Mouse (Mus musculus) urinary bladder, postnatal 4 days (tissue): Measurements from ENCODE around the gene Taf10.
"Not testable (repeated sequence)": the region's sequence is repeated elsewhere in the genome, so short reads cannot be mapped to it uniquely, and the experiment has no call there.

Experiments used
- DNase-seq, 2 experiments: peaks; one replicate each; pipeline ENCODE4 v3.0.0; 2021 to 2022; ENCODE audit warnings: low spot score in 2 of 2

The Taf10 gene

GRCm38 (mm10) chr7:105753281-105753680 lies 9.1 kb upstream of the Taf10 start:
- DNase-seq, result no peak

DNA sequence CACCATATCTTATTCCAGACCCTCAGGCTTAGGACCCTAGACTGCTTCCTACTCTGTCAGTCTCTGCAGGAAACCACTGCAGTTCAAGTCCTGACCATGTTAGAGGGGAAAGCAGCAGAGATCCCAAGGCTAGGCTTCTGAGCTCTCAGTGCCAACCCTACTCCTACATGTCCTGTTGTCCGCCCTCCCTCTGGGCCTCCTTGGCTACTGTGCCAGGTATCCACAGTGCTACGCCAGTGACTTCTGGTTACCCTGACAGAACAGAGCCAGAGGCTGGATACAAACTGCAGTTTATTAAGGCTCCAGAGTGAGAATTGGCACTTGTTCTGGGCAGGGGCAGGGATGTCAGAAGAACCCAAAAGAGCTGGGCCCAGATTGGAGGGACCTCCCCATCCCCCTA lies 8.6 kb upstream of the Taf10 start:
- no peak for DNase-seq

DNA sequence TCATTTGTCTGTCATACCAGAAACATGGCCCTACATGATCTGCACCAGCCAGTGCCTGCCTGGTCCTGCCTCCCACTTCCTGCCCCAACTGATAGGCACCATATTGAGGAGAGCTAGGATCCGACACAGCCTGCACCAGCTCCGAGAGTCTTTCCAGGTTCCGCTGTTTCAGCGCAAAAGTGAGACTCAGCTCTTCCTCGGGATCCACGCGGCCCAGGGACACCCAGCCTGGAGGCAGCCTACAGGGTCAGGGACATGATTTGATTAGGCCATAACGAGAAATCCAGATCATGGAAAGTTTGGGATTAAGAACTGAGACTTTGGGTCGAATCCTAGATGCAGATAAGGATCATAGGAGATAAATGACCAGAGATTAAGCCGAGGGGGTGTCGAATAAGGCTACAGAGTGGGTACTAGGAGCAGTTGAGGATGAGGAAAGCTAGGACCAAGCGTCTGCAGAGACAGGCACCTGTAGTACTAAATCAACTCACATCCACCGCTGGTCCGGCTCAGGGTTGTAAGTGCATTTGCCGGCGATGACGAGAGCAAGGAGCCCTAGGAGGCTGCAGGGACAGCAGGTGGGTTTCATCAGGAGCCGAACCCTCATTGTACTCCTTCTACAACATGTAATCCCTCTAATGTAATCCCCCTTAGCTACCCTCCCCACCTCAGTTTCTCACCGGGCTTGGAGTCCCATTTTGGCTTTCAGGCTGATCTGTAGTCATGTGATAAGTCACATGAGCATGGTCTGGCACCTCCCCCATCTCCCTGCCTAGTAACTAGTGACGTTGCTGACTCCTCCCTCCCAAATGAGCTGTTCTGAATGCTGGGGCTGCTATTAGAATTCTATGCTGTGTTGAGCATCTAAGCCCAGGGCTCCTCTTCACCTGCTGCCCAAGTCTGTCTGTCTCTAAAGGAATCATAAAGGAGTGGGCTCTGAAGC lies 7.6 kb upstream of the Taf10 start, which contains the start of gene Tpp1:
Gene Tpp1, minus strand, starts transcription at position 745 of the 943 bp plus-strand sequence.
- peak; percentile 88 to 91 for DNase-seq

GRCm38 (mm10) chr7:105747776-105748175 lies 3.6 kb upstream of the Taf10 start:
- DNase-seq, result no peak

DNA sequence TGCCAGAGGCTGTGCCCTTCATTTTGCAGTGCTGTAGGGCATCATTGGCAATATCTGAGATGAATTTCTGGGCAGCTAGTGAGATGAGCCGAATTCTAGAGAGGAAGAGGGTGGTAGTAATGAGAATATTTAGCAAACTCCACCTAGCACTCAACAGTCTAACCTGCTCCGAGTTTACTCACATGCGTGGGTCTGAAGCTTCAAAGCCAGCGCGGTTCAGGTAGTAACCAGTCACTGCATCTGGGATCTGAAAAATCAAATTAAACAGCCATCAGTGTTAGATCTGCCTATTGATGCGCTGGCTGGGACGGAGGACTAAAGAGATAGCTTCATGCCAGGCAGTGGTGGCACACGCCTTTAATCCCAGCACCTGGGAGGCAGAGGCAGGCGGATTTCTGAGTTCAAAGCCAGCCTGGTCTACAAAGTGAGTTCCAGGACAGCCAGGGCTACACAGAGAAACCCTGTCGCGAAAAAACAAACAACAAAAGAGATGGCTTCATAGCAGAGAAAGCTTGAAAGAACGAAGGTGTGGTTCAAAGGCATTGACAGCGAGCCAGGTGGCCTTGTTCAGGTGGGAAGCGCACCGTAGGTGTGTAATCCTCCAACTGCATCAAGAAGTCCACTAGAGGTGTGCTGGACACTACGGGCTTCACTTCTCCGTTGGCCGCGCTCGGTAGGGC lies 775 bp downstream of the Taf10 start:
- DNase-seq, result not testable (repeated sequence)

DNA sequence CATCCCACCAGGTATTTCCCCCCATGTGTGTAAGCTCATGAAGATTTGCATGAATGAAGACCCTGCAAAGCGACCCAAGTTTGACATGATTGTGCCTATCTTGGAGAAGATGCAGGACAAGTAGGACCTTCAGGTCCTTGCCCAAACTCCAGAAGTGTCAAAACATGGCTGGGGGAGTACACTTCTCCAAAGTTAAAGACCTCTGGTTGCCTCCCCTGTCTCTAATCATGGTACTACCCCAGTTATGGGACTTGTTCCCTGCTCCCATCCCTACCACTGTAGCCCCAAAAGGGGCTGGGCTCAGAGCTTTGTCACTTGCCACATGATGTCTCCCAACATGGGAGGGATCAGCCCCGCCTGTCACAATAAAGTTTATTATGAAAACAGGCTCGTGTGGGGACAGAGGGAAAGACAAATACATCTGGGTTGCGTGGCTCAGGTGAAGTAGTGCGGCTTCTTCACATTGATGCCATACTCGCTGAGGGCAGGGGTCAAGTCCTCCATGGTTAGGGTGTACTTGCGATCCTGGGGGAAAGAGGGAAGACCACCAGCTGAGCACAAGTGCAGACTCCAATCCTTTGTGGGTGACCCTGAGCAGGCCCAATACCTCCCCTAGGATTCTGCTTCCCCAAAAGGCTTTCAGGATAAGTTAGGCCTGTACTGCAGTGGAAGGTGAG lies 1.5 kb downstream of the Taf10 start:
- DNase-seq, result not testable (repeated sequence)

GRCm38 (mm10) chr7:105741978-105742377 lies 2.2 kb downstream of the Taf10 start:
- DNase-seq, result no peak

DNA sequence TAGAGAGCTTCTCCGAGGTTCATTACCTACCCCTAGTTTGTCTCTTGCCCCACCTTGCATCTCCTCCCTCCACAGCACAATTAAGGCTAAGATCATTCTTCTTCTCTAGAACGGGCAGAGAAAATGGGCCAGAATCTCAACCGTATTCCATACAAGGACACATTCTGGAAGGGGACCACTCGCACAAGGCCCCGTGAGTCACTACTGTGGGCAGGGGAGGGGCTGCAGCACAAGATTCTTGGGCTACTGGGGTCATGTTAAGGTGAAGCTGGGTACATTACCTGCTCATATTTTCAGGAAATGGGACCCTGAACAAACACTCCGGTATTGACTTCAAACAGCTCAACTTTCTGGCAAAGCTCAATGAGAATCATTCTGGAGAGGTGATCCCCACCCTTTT lies 3.3 kb downstream of the Taf10 start:
- peak in 1 of 2 experiments; percentile 48 for DNase-seq

DNA sequence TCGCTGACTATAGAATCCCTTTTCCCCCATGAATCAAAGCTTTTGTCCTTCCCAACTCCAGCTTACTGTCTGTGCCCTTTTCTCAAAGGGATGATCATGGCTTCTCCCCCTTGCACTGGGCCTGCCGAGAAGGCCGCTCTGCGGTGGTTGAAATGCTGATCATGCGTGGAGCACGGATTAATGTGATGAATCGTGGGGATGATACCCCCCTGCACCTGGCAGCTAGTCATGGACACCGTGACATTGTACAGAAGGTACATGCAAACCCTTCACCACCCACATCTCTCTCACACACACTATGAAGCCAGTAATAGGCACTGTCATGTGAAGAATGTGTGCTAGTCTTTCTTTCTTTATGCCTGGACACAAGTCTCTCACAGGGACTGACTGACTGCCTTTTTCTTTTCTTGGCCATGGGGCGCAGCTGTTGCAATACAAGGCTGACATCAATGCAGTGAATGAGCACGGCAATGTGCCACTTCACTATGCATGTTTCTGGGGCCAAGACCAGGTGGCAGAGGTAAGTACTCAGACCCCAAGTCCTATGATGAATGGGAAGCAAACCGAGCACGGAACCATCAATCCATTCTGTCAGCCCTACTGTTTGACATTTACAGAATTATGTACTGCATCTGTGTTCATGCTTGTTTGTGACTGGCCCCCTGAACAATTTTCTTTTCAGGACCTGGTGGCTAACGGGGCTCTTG lies 3.9 kb downstream of the Taf10 start:
- DNase-seq, result peak in 1 of 2 experiments; percentile 49

DNA sequence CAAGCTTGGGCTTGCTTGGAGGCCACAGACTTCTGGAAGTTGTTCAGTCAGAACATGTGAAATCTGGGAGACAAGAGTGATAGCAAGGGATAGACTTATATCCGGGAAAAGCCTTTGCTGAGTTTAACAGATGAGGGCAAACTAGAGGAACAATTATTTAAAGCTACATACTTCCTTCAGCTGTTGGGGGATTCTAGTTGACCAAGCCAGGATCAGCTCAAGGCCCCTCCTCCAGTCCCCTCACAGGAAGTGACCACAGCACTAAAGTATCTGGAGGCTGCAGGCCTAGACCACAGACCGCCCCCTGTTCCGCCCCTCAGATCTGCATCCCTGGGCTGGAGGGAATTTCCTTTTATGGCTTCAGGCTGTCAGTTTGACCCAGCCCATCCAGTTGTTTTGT lies 5.2 kb downstream of the Taf10 start:
- peak; percentile 75 to 81 for DNase-seq

DNA sequence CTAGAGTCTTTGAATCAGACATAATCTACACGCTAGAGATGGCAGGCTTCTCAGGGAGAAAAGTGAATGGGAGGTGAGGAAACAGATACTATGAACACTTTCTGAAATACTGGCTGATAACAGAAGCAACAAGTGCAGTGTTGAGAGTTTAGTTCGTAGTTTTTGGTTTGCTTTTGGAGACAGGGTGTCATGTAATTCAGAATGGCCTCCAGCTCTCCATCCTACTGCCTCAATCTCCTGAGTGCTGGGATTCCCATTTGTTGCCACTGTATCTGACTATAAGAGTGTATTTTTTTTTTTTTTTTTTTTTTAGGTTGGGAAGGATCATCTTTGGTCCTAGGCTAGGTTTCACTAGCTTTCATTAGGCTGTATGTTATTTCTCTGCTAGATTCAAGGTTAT lies 5.9 kb downstream of the Taf10 start:
- DNase-seq, result no peak

GRCm38 (mm10) chr7:105737648-105738047 lies 6.5 kb downstream of the Taf10 start:
- DNase-seq, result no peak

DNA sequence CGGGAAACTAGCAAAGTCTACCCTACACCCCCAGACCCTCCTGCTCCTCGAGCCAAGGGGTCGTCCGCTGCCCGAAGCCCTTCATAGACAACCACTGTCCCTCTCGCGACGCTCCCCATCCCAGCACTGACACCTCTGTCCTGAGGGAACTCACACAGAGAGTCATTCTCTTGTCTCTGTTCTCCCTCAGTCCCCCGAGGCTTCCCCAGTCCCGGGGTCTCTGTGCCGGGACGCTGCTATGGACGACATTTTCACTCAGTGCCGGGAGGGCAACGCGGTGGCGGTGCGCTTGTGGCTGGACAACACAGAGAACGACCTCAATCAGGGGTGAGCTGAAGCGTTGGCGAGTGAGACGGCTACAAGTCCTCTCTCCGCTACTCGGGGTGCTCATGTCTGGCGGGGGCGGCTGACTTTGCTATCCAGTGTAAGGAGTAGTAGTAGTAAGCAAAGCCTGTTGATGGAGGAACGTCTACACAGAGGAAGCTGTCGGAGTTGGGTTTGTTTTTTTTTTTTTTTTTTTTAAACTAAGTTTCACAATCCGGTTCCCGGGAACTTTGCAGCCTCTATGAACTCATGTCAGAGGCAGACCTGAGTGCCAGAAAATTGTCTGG lies 7.1 kb downstream of the Taf10 start, which contains the start of gene Rrp8:
Gene Rrp8, minus strand, starts transcription at position 475 of the 611 bp plus-strand sequence.
- peak in 1 of 2 experiments; percentile 64 for DNase-seq

- peak; percentile 91 to 92 for DNase-seq
Observed at GRCm38 (mm10) chr7:105736264-105736901, 7.8 kb downstream of the Taf10 start, which contains the start of gene Ilk. Gene Ilk, plus strand, starts transcription at chr7:105736592.

DNA sequence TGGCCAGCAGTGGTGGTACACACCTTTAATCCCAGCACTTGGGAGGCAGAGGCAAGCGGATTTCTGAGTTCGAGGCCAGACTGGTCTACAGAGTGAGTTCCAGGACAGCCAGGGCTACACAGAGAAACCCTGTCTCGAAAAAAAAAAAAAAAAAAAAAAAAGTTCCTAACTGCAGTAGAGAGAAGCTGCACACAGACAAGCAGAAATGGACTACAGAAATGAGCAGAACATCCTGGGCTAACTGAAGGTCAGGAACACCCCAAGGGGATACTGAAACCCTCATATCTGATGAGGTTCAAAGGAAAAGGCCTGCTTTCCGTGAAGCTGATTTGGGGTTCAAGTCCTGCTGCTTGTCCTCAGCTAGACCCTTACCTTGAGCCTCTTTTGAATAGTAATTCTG lies 8.7 kb downstream of the Taf10 start:
- not testable (repeated sequence) for DNase-seq

GRCm38 (mm10) chr7:105734826-105735225 lies 9.3 kb downstream of the Taf10 start:
- DNase-seq, result peak in 1 of 2 experiments; percentile 56

- peak in 1 of 2 experiments; percentile 58 for DNase-seq
Observed at GRCm38 (mm10) chr7:105733836-105734235, 10.3 kb downstream of the Taf10 start.

- DNase-seq, result no peak
Observed at GRCm38 (mm10) chr7:105728701-105729428, 15.3 kb downstream of the Taf10 start.

DNA sequence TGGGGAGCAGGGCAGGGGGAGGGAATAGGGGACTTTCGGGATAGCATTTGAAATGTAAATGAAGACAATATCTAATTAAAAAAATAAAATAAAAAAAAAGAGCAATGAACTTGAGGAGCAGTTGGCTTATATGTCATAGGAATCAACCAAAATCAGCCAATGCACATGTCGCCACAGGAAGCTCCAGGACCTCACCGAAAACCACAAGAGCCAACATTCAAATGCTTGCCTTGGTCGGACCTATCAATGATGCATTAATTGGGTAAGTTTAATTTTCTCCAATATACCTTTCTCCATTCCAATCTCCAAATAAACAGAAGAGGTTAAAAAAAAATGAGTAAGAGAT lies 17.2 kb downstream of the Taf10 start:
- DNase-seq, result no peak
